Mouse (Mus musculus) adrenal gland, adult (tissue): ENCODE results near the gene Dzip1.

Source experiments
- DNase-seq, 2 experiments: peaks; one replicate each; pipeline ENCODE4 v3.0.0; 2022 to 2023; ENCODE audit warnings: low spot score in 1 of 2; ENCODE audit not compliant: inconsistent age in 2 of 2

Dzip1 gene

GRCm38 (mm10) chr14:118924673-118925615 is at the start of gene Dzip1:
TSS of gene Dzip1 (minus strand) at chr14:118925460.
- DNase-seq, result peak; percentile 81 to 90

- DNase-seq, result no peak
Measured at GRCm38 (mm10) chr14:118972268-118972667, 47.0 kb upstream of the Dzip1 start.

- no peak for DNase-seq
Measured at GRCm38 (mm10) chr14:118967646-118968045, 42.4 kb upstream of the Dzip1 start.

GRCm38 (mm10) chr14:118965356-118966000 is 40.2 kb upstream of the Dzip1 start:
- no peak for DNase-seq

GRCm38 (mm10) chr14:118958010-118958409 is 32.8 kb upstream of the Dzip1 start:
- no peak for DNase-seq

GRCm38 (mm10) chr14:118951912-118952583 is 26.8 kb upstream of the Dzip1 start:
- DNase-seq, result peak in 1 of 2 experiments; percentile 55

- no peak for DNase-seq
Measured at GRCm38 (mm10) chr14:118948841-118949240, 23.6 kb upstream of the Dzip1 start.

- no peak for DNase-seq
Measured at GRCm38 (mm10) chr14:118944702-118945101, 19.4 kb upstream of the Dzip1 start.

GRCm38 (mm10) chr14:118942076-118942475 is 16.8 kb upstream of the Dzip1 start:
- peak; percentile 27 to 69 for DNase-seq

GRCm38 (mm10) chr14:118940796-118941495 is 15.7 kb upstream of the Dzip1 start:
- DNase-seq, result no peak

- DNase-seq, result peak; percentile 29 to 67
Measured at GRCm38 (mm10) chr14:118938551-118938950, 13.3 kb upstream of the Dzip1 start.

- peak; percentile 100 for DNase-seq
Measured at GRCm38 (mm10) chr14:118937533-118938492, 12.6 kb upstream of the Dzip1 start, which contains the start of gene Dnajc3. TSS of gene Dnajc3 (plus strand) at chr14:118937976.

GRCm38 (mm10) chr14:118936952-118937351 is 11.7 kb upstream of the Dzip1 start:
- no peak for DNase-seq

GRCm38 (mm10) chr14:118936236-118936635 is 11.0 kb upstream of the Dzip1 start:
- DNase-seq, result no peak

GRCm38 (mm10) chr14:118934686-118935085 is 9.4 kb upstream of the Dzip1 start:
- no peak for DNase-seq

- no peak for DNase-seq
Measured at GRCm38 (mm10) chr14:118932956-118933355, 7.7 kb upstream of the Dzip1 start.

- DNase-seq, result no peak
Measured at GRCm38 (mm10) chr14:118931181-118931580, 5.9 kb upstream of the Dzip1 start.

- no peak for DNase-seq
Measured at GRCm38 (mm10) chr14:118930777-118931176, 5.5 kb upstream of the Dzip1 start.

- no peak for DNase-seq
Measured at GRCm38 (mm10) chr14:118929779-118930178, 4.5 kb upstream of the Dzip1 start.

- no peak for DNase-seq
Measured at GRCm38 (mm10) chr14:118928565-118928964, 3.3 kb upstream of the Dzip1 start.
